Mouse (Mus musculus) lung, embryonic 14.5 days (tissue): ENCODE measurements around the gene Uba6. TPM values are rescaled to one million over a fixed set of nuclear protein-coding genes. Genes with fewer than 3 reads are reported as not detected.

Source experiments
- ATAC-seq: fragments of 200-750 bp; cut with Nextera tagmentation; 2 replicates; pipeline ENCODE4 v1.8.0; 2017; ENCODE audit warnings: mild to moderate bottlenecking, moderate TSS enrichment, moderate library complexity; ENCODE audit not compliant: insufficient read depth
- DNase-seq: peaks from one replicate; pipeline ENCODE4 v3.0.0-alpha.2; 2015
- H3K27ac ChIP-seq: fragments of 300-500 bp; sonication (generic); 2 replicates; pipeline ENCODE4 v1.5.1; 2014; ENCODE audit warnings: low read depth, mild to moderate bottlenecking, moderate library complexity
- H3K27me3 ChIP-seq: fragments of 300-500 bp; sonication (generic); 2 replicates; pipeline ENCODE4 v1.6.1; 2014; ENCODE audit warnings: low read length, control low read depth; ENCODE audit not compliant: insufficient read depth
- H3K36me3 ChIP-seq: fragments of 300-500 bp; sonication (generic); 2 replicates; pipeline ENCODE4 v1.6.1; 2014; ENCODE audit warnings: control low read depth; ENCODE audit not compliant: insufficient read depth
- H3K4me1 ChIP-seq: fragments of 300-500 bp; sonication (generic); 2 replicates; pipeline ENCODE4 v1.6.1; 2014; ENCODE audit warnings: antibody characterized with exemption, control low read depth; ENCODE audit not compliant: insufficient read depth
- H3K4me2 ChIP-seq: fragments of 300-500 bp; sonication (generic); 2 replicates; pipeline ENCODE4 v1.6.1; 2014; ENCODE audit warnings: mild to moderate bottlenecking
- H3K4me3 ChIP-seq: fragments of 300-500 bp; sonication (generic); 2 replicates; pipeline ENCODE4 v1.5.1; 2014; ENCODE audit warnings: low read depth, low read length
- H3K9ac ChIP-seq: fragments of 300-500 bp; sonication (generic); 2 replicates; pipeline ENCODE4 v1.6.1; 2014
- H3K9me3 ChIP-seq: fragments of 300-500 bp; sonication (generic); 2 replicates; pipeline ENCODE4 v1.6.1; 2016; ENCODE audit warnings: low read depth, low read length, control low read depth
- CTCF ChIP-seq: IDR thresholded peaks from 2 replicates; pipeline ENCODE4 v1.5.1; 2016; ENCODE audit warnings: antibody characterized with exemption, low read depth
- WGBS: fragments of 180-500 bp; shearing (Covaris S2); extraction: QIAGEN DNeasy Blood & Tissue Kit; methylation state at CpG from one replicate; pipeline ENCODE4 v1.1.7; 2014; 5-methylcytosine and 5-hydroxymethylcytosine counted together
- polyA plus RNA-seq: library from polyadenylated mRNA; unstranded; fragments of >200 nt; fragmentation: Nextera tagmentation; extraction: Ambion mirVana; gene quantifications from 2 replicates; pipeline ENCODE4 v1.2.1, GENCODE M21; 2014

The Uba6 gene
- polyA plus RNA-seq, 1 experiment from 2014 or later = 19.1 TPM

- Histone ChIP-seq H3K27me3 (no peaks in the 10 kb centered on the region), H3K9ac (peak overlapping the region; percentile 84), H3K9me3 (no peaks in the 10 kb centered on the region), H3K4me3 (peak overlapping the region; percentile 76), H3K27ac (peak overlapping the region; percentile 94), H3K36me3 (peaks cover 16% of the 10 kb centered on the region; the same call in 1 of the 2 replicates), H3K4me2 (peak overlapping the region; percentile 85), H3K4me1 (no peaks in the 10 kb centered on the region)
- DNase-seq (no peak), ATAC-seq (no peak)
- WGBS = 0% methylated on average over 15 of the region's 15 CpGs
- no peak for TF ChIP-seq CTCF
These were observed 535 bp downstream of the Uba6 start for GRCm38 (mm10) chr5:86172088-86172448.

GRCm38 (mm10) chr5:86129828-86130227, 42.8 kb downstream of the Uba6 start:
- TF ChIP-seq CTCF = no peak
- H3K27ac ChIP-seq = no peak overlapping the region
- H3K9ac ChIP-seq = no peak overlapping the region
- H3K36me3 ChIP-seq = peaks cover 40% of the 10 kb centered on the region
- H3K9me3 ChIP-seq = no peaks in the 10 kb centered on the region
- H3K4me1 ChIP-seq = no peaks in the 10 kb centered on the region
- no peak for ATAC-seq
- no peak overlapping the region for H3K4me2 ChIP-seq
- H3K27me3 ChIP-seq = no peaks in the 10 kb centered on the region
- no peak for DNase-seq
- no peak overlapping the region for H3K4me3 ChIP-seq

GRCm38 (mm10) chr5:86128749-86129148, 43.9 kb downstream of the Uba6 start:
- WGBS = 89% methylated on average over 1 of the region's 1 CpGs
- TF ChIP-seq CTCF = no peak

GRCm38 (mm10) chr5:86118457-86119094, 54.0 kb downstream of the Uba6 start:
- no peaks in the 10 kb centered on the region for H3K9me3 ChIP-seq
- no peak overlapping the region for H3K4me2 ChIP-seq
- no peaks in the 10 kb centered on the region for H3K27me3 ChIP-seq
- no peak for DNase-seq
- WGBS = 91% methylated on average over 9 of the region's 9 CpGs
- H3K9ac ChIP-seq = no peak overlapping the region
- no peak overlapping the region for H3K27ac ChIP-seq
- peaks cover 28% of the 10 kb centered on the region for H3K36me3 ChIP-seq
- H3K4me3 ChIP-seq = no peak overlapping the region
- no peak for TF ChIP-seq CTCF
- no peak for ATAC-seq
- no peaks in the 10 kb centered on the region for H3K4me1 ChIP-seq

More at GRCm38 (mm10) chr5:86128749-86129148, 43.9 kb downstream of the Uba6 start:
- H3K27ac ChIP-seq = no peak overlapping the region
- no peak overlapping the region for H3K4me3 ChIP-seq
- no peaks in the 10 kb centered on the region for H3K4me1 ChIP-seq
- no peaks in the 10 kb centered on the region for H3K9me3 ChIP-seq
- H3K36me3 ChIP-seq = peaks cover 37% of the 10 kb centered on the region
- no peak for DNase-seq
- no peak for ATAC-seq
- H3K27me3 ChIP-seq = no peaks in the 10 kb centered on the region
- no peak overlapping the region for H3K4me2 ChIP-seq
- no peak overlapping the region for H3K9ac ChIP-seq

- no peak overlapping the region for H3K27ac ChIP-seq
- no peaks in the 10 kb centered on the region for H3K4me1 ChIP-seq
- H3K27me3 ChIP-seq = no peaks in the 10 kb centered on the region
- DNase-seq (no peak), ATAC-seq (no peak)
- H3K36me3 ChIP-seq = peaks cover 29% of the 10 kb centered on the region
- no peak overlapping the region for H3K4me3 ChIP-seq
- TF ChIP-seq CTCF = no peak
- 74% methylated on average over 1 of the region's 1 CpGs for WGBS
- no peak overlapping the region for H3K9ac ChIP-seq
- H3K9me3 ChIP-seq = no peaks in the 10 kb centered on the region
- no peak overlapping the region for H3K4me2 ChIP-seq
These were observed 58.6 kb downstream of the Uba6 start for GRCm38 (mm10) chr5:86113997-86114396.

GRCm38 (mm10) chr5:86113037-86113436, 59.6 kb downstream of the Uba6 start:
- Histone ChIP-seq H3K9ac (no peak overlapping the region), H3K4me2 (no peak overlapping the region), H3K27me3 (no peaks in the 10 kb centered on the region), H3K4me1 (no peaks in the 10 kb centered on the region), H3K27ac (no peak overlapping the region), H3K36me3 (peaks cover 25% of the 10 kb centered on the region), H3K4me3 (no peak overlapping the region), H3K9me3 (no peaks in the 10 kb centered on the region)
- TF ChIP-seq CTCF = no peak
- 89% methylated on average over 2 of the region's 2 CpGs for WGBS
- DNase-seq (no peak), ATAC-seq (no peak)

GRCm38 (mm10) chr5:86111074-86111473, 61.5 kb downstream of the Uba6 start:
- H3K36me3 ChIP-seq = peaks cover 20% of the 10 kb centered on the region
- H3K4me3 ChIP-seq = no peak overlapping the region
- H3K4me2 ChIP-seq = no peak overlapping the region
- no peak for TF ChIP-seq CTCF
- H3K27ac ChIP-seq = no peak overlapping the region
- 87% methylated on average over 1 of the region's 1 CpGs for WGBS
- no peaks in the 10 kb centered on the region for H3K4me1 ChIP-seq
- DNase-seq (no peak), ATAC-seq (no peak)
- no peak overlapping the region for H3K9ac ChIP-seq
- H3K27me3 ChIP-seq = no peaks in the 10 kb centered on the region
- no peaks in the 10 kb centered on the region for H3K9me3 ChIP-seq

GRCm38 (mm10) chr5:86106610-86107009, 66.0 kb downstream of the Uba6 start:
- Histone ChIP-seq H3K4me3 (no peak overlapping the region), H3K27ac (no peak overlapping the region), H3K9me3 (no peaks in the 10 kb centered on the region), H3K9ac (no peak overlapping the region), H3K4me2 (no peak overlapping the region), H3K36me3 (0 out of 2 replicates have a peak, but pooled peaks cover 2% of the 10 kb centered on the region), H3K4me1 (no peaks in the 10 kb centered on the region), H3K27me3 (no peaks in the 10 kb centered on the region)
- 74% methylated on average over 2 of the region's 2 CpGs for WGBS
- ATAC-seq = no peak
- no peak for DNase-seq
- no peak for TF ChIP-seq CTCF
